Mouse (Mus musculus): ENCODE data around the gene Zfp39. TPM values are rescaled to one million over a fixed set of nuclear protein-coding genes. Genes with fewer than 3 reads are reported as not detected.

Gene Zfp39
- polyA plus RNA-seq (2015; fragmentation: Illumina TruSeq; extraction: RNeasy Lipid Tissue Mini Kit (QIAGEN cat#74804); ENCODE audit: insufficient read depth, low read depth, low replicate concordance) = 0.94 TPM

GRCm38 (mm10) chr11:58903511-58904409, at the start of gene Zfp39:
Gene Zfp39 (minus strand): TSS chr11:58904225.

GRCm38 (mm10) chr11:58948542-58949479, 44.8 kb upstream of the Zfp39 start, which contains the start of gene Hist3h2ba:
Gene Hist3h2ba (plus strand): TSS chr11:58948920.

GRCm38 (mm10) chr11:58938322-58939087, 34.5 kb upstream of the Zfp39 start, which contains the start of gene Rnf187:
Gene Rnf187 (minus strand): TSS chr11:58938916.

GRCm38 (mm10) chr11:58917745-58918366, 13.8 kb upstream of the Zfp39 start, which contains the start of gene Btnl10:
Gene Btnl10 (plus strand): TSS chr11:58917908.

GRCm38 (mm10) chr11:58867039-58867953, 36.7 kb downstream of the Zfp39 start, which contains the start of gene 2810021J22Rik:
Gene 2810021J22Rik (plus strand): TSS chr11:58867216.

GRCm38 (mm10) chr11:58846919-58847461, 57.0 kb downstream of the Zfp39 start, which contains the start of gene Gm12258:
Gene Gm12258 (plus strand): TSS chr11:58847158.

GRCm38 (mm10) chr11:58838951-58839350, 65.1 kb downstream of the Zfp39 start, which contains the start of gene Olfr311:
Gene Olfr311 (plus strand): TSS chr11:58839251.

Other genes with a start within 250 kb of the Zfp39 start
- not detected for gene Olfr322, start 245.4 kb downstream of the Zfp39 start, polyA plus RNA-seq (2015; fragmentation: Illumina TruSeq; extraction: RNeasy Lipid Tissue Mini Kit (QIAGEN cat#74804); ENCODE audit: insufficient read depth, low read depth, low replicate concordance)
- not detected for gene Olfr320, start 223.1 kb downstream of the Zfp39 start, polyA plus RNA-seq (2015; fragmentation: Illumina TruSeq; extraction: RNeasy Lipid Tissue Mini Kit (QIAGEN cat#74804); ENCODE audit: insufficient read depth, low read depth, low replicate concordance)
- not detected for gene Olfr319, start 205.1 kb downstream of the Zfp39 start, polyA plus RNA-seq (2015; fragmentation: Illumina TruSeq; extraction: RNeasy Lipid Tissue Mini Kit (QIAGEN cat#74804); ENCODE audit: insufficient read depth, low read depth, low replicate concordance)
- gene Olfr318, start 180.2 kb downstream of the Zfp39 start, polyA plus RNA-seq (2015; fragmentation: Illumina TruSeq; extraction: RNeasy Lipid Tissue Mini Kit (QIAGEN cat#74804); ENCODE audit: insufficient read depth, low read depth, low replicate concordance) = not detected
- not detected for gene Olfr317, start 165.0 kb downstream of the Zfp39 start, polyA plus RNA-seq (2015; fragmentation: Illumina TruSeq; extraction: RNeasy Lipid Tissue Mini Kit (QIAGEN cat#74804); ENCODE audit: insufficient read depth, low read depth, low replicate concordance)
- gene Olfr316, start 151.5 kb downstream of the Zfp39 start, polyA plus RNA-seq (2015; fragmentation: Illumina TruSeq; extraction: RNeasy Lipid Tissue Mini Kit (QIAGEN cat#74804); ENCODE audit: insufficient read depth, low read depth, low replicate concordance) = not detected
- not detected for gene Olfr315, start 131.0 kb downstream of the Zfp39 start, polyA plus RNA-seq (2015; fragmentation: Illumina TruSeq; extraction: RNeasy Lipid Tissue Mini Kit (QIAGEN cat#74804); ENCODE audit: insufficient read depth, low read depth, low replicate concordance)
- not detected for gene Olfr314, start 121.3 kb downstream of the Zfp39 start, polyA plus RNA-seq (2015; fragmentation: Illumina TruSeq; extraction: RNeasy Lipid Tissue Mini Kit (QIAGEN cat#74804); ENCODE audit: insufficient read depth, low read depth, low replicate concordance)
- gene Fam183b, start 102.3 kb downstream of the Zfp39 start, polyA plus RNA-seq (2015; fragmentation: Illumina TruSeq; extraction: RNeasy Lipid Tissue Mini Kit (QIAGEN cat#74804); ENCODE audit: insufficient read depth, low read depth, low replicate concordance) = 10.9 TPM
- not detected for gene Olfr313, start 89.2 kb downstream of the Zfp39 start, polyA plus RNA-seq (2015; fragmentation: Illumina TruSeq; extraction: RNeasy Lipid Tissue Mini Kit (QIAGEN cat#74804); ENCODE audit: insufficient read depth, low read depth, low replicate concordance)
- not detected for gene Olfr312, start 75.0 kb downstream of the Zfp39 start, polyA plus RNA-seq (2015; fragmentation: Illumina TruSeq; extraction: RNeasy Lipid Tissue Mini Kit (QIAGEN cat#74804); ENCODE audit: insufficient read depth, low read depth, low replicate concordance)
- gene Olfr311, start 65.0 kb downstream of the Zfp39 start, polyA plus RNA-seq (2015; fragmentation: Illumina TruSeq; extraction: RNeasy Lipid Tissue Mini Kit (QIAGEN cat#74804); ENCODE audit: insufficient read depth, low read depth, low replicate concordance) = not detected
- 3.5 TPM for gene Gm12258, start 57.1 kb downstream of the Zfp39 start, polyA plus RNA-seq (2015; fragmentation: Illumina TruSeq; extraction: RNeasy Lipid Tissue Mini Kit (QIAGEN cat#74804); ENCODE audit: insufficient read depth, low read depth, low replicate concordance)
- gene 2810021J22Rik, start 37.0 kb downstream of the Zfp39 start, polyA plus RNA-seq (2015; fragmentation: Illumina TruSeq; extraction: RNeasy Lipid Tissue Mini Kit (QIAGEN cat#74804); ENCODE audit: insufficient read depth, low read depth, low replicate concordance) = 2.1 TPM
- gene Btnl10, start 13.7 kb upstream of the Zfp39 start, polyA plus RNA-seq (2015; fragmentation: Illumina TruSeq; extraction: RNeasy Lipid Tissue Mini Kit (QIAGEN cat#74804); ENCODE audit: insufficient read depth, low read depth, low replicate concordance) = not detected
- 27.0 TPM for gene Rnf187, start 34.7 kb upstream of the Zfp39 start, polyA plus RNA-seq (2015; fragmentation: Illumina TruSeq; extraction: RNeasy Lipid Tissue Mini Kit (QIAGEN cat#74804); ENCODE audit: insufficient read depth, low read depth, low replicate concordance)
- not detected for gene Hist3h2ba, start 44.7 kb upstream of the Zfp39 start, polyA plus RNA-seq (2015; fragmentation: Illumina TruSeq; extraction: RNeasy Lipid Tissue Mini Kit (QIAGEN cat#74804); ENCODE audit: insufficient read depth, low read depth, low replicate concordance)
- gene Hist3h2a, start 50.5 kb upstream of the Zfp39 start, polyA plus RNA-seq (2015; fragmentation: Illumina TruSeq; extraction: RNeasy Lipid Tissue Mini Kit (QIAGEN cat#74804); ENCODE audit: insufficient read depth, low read depth, low replicate concordance) = 4.9 TPM
- not detected for gene Trim17, start 50.5 kb upstream of the Zfp39 start, polyA plus RNA-seq (2015; fragmentation: Illumina TruSeq; extraction: RNeasy Lipid Tissue Mini Kit (QIAGEN cat#74804); ENCODE audit: insufficient read depth, low read depth, low replicate concordance)
- 11.7 TPM for gene Trim11, start 73.9 kb upstream of the Zfp39 start, polyA plus RNA-seq (2015; fragmentation: Illumina TruSeq; extraction: RNeasy Lipid Tissue Mini Kit (QIAGEN cat#74804); ENCODE audit: insufficient read depth, low read depth, low replicate concordance)
- gene Obscn, start 232.2 kb upstream of the Zfp39 start, polyA plus RNA-seq (2015; fragmentation: Illumina TruSeq; extraction: RNeasy Lipid Tissue Mini Kit (QIAGEN cat#74804); ENCODE audit: insufficient read depth, low read depth, low replicate concordance) = 0.20 TPM

All from pancreas, adult 10 weeks (tissue).